ENCODE assay signal across 9 mouse cellular contexts in genomic region chr4:62822568-62822967, GRCm38 (mm10).
DNase-seq lines count a peak whose midpoint lies in the region; TF ChIP-seq lines count a peak whose summit lies in the region.
"Had no signal": no experiment of that assay in that cellular context is flagged by ENCODE, and none has a peak within 500 bp of the region (broad histone marks: within the 10 kb centered on the region; RNA-seq: fewer than 3 reads in every experiment).

No protein-coding gene starts in this region.

- no peak for TF ChIP-seq POLR2A in thymus, adult 2 months (IDR thresholded peaks at IDR 0.05; ENCODE audit: control insufficient read depth, extremely low read depth, insufficient read depth, low read length, poor library complexity)

- H3K4me1 ChIP-seq in thymus, adult 2 months (replicated peaks; ENCODE audit: control insufficient read depth, insufficient read depth, low read length): no peaks in the 10 kb centered on the region
- H3K4me1 ChIP-seq: liver, embryonic 13.5 days had no signal

- DNase-seq in gastrocnemius, adult 18-20 months (ENCODE audit: low spot score): peak; percentile 30
- no peak for DNase-seq in gastrocnemius, postnatal 25 days
- peak; percentile 75 for DNase-seq in CD4-positive, CD25-positive, alpha-beta regulatory T cell, adult 2 months (ENCODE audit: low read depth, low spot score)
- peak; percentile 72 for DNase-seq in brain, adult 2 months (ENCODE audit: low read depth, low spot score)
- DNase-seq in frontal cortex, postnatal 10 days (ENCODE audit: low spot score in 2 of 2): peak; percentile 27 to 64
- peak; percentile 47 to 75 for DNase-seq in layer of hippocampus, adult 2 months (ENCODE audit: low spot score in 2 of 2)
- peak; percentile 38 for DNase-seq in lung, postnatal 25 days (ENCODE audit: low spot score)
- peak; percentile 68 for DNase-seq in thymus, adult 2 months
- DNase-seq: liver, embryonic 13.5 days had no signal

- no peaks in the 10 kb centered on the region for H3K27me3 ChIP-seq in thymus, adult 2 months (ENCODE audit: control insufficient read depth, insufficient read depth, low read length)
- H3K27me3 ChIP-seq: liver, embryonic 13.5 days had no signal

- 28% methylated on average over 7 of the region's 7 CpGs for WGBS in thymus, adult 2 months

- TF ChIP-seq CTCF in layer of hippocampus, adult 2 months (conservative IDR thresholded peaks at IDR 0.05): peak; percentile 84
- TF ChIP-seq CTCF in thymus, adult 2 months (IDR thresholded peaks at IDR 0.05; ENCODE audit: borderline replicate concordance, control insufficient read depth, extremely low read depth, insufficient read depth, low read length, poor library complexity): no peak

- H3K4me3 ChIP-seq in layer of hippocampus, adult 2 months: no peak overlapping the region
- no peak overlapping the region for H3K4me3 ChIP-seq in thymus, adult 2 months (ENCODE audit: control insufficient read depth, insufficient read depth, low read length)
- H3K4me3 ChIP-seq: liver, embryonic 13.5 days had no signal

- no peaks in the 10 kb centered on the region for H3K36me3 ChIP-seq in thymus, adult 2 months (ENCODE audit: control insufficient read depth, insufficient read depth, low read length)
- H3K36me3 ChIP-seq: liver, embryonic 13.5 days had no signal

- no peak overlapping the region for H3K27ac ChIP-seq in layer of hippocampus, adult 2 months
- no peak overlapping the region for H3K27ac ChIP-seq in thymus, adult 2 months (ENCODE audit: control insufficient read depth, insufficient read depth, low read length)
- H3K27ac ChIP-seq: liver, embryonic 13.5 days had no signal
